Mouse (Mus musculus) adipocyte (in vitro differentiated cells): ENCODE results near the gene Arhgef28.

Source experiments
- DNase-seq: peaks from one replicate; pipeline ENCODE4 v3.0.0-alpha.2; 2016; ENCODE audit warnings: low spot score

Arhgef28 gene

GRCm38 (mm10) chr13:98183157-98183878, 22.9 kb downstream of the Arhgef28 start:
- DNase-seq, result no peak

GRCm38 (mm10) chr13:98182330-98182729, 23.9 kb downstream of the Arhgef28 start:
- DNase-seq, result no peak

GRCm38 (mm10) chr13:98180636-98181035, 25.6 kb downstream of the Arhgef28 start:
- no peak for DNase-seq

GRCm38 (mm10) chr13:98175323-98176007, 30.8 kb downstream of the Arhgef28 start:
- no peak for DNase-seq

GRCm38 (mm10) chr13:98173008-98173407, 33.2 kb downstream of the Arhgef28 start:
- no peak for DNase-seq

GRCm38 (mm10) chr13:98172365-98172764, 33.9 kb downstream of the Arhgef28 start:
- DNase-seq, result no peak

GRCm38 (mm10) chr13:98171706-98172105, 34.5 kb downstream of the Arhgef28 start:
- no peak for DNase-seq

GRCm38 (mm10) chr13:98171257-98171656, 35.0 kb downstream of the Arhgef28 start:
- no peak for DNase-seq

GRCm38 (mm10) chr13:98164878-98165277, 41.4 kb downstream of the Arhgef28 start:
- no peak for DNase-seq

- no peak for DNase-seq
These were observed 44.7 kb downstream of the Arhgef28 start for GRCm38 (mm10) chr13:98161496-98161895.

- DNase-seq, result no peak
These were observed 49.6 kb downstream of the Arhgef28 start for GRCm38 (mm10) chr13:98156656-98157055.

- DNase-seq, result no peak
These were observed 53.5 kb downstream of the Arhgef28 start for GRCm38 (mm10) chr13:98152759-98153158.

- no peak for DNase-seq
These were observed 58.7 kb downstream of the Arhgef28 start for GRCm38 (mm10) chr13:98147532-98147931.

GRCm38 (mm10) chr13:98146573-98147160, 59.6 kb downstream of the Arhgef28 start:
- DNase-seq, result no peak

- no peak for DNase-seq
These were observed 60.9 kb downstream of the Arhgef28 start for GRCm38 (mm10) chr13:98145310-98145709.

- no peak for DNase-seq
These were observed 63.2 kb downstream of the Arhgef28 start for GRCm38 (mm10) chr13:98143000-98143399.

- no peak for DNase-seq
These were observed 65.6 kb downstream of the Arhgef28 start for GRCm38 (mm10) chr13:98140626-98141025.

- no peak for DNase-seq
These were observed 67.5 kb downstream of the Arhgef28 start for GRCm38 (mm10) chr13:98138786-98139185.

GRCm38 (mm10) chr13:98135890-98136555, 70.2 kb downstream of the Arhgef28 start:
- DNase-seq, result no peak

- DNase-seq, result peak; percentile 5
These were observed 73.3 kb downstream of the Arhgef28 start for GRCm38 (mm10) chr13:98132951-98133350.

- DNase-seq, result no peak
These were observed 74.0 kb downstream of the Arhgef28 start for GRCm38 (mm10) chr13:98132264-98132663.

GRCm38 (mm10) chr13:98125666-98126065, 80.6 kb downstream of the Arhgef28 start:
- DNase-seq, result no peak
